Mouse (Mus musculus) c-Kit-positive CD71-positive TER-119-positive erythroid progenitor cells, embryonic 14.5 days (primary cell): ENCODE data around the gene Grrp1.
"Not testable (repeated sequence)": the region's sequence is repeated elsewhere in the genome, so short reads cannot be mapped to it uniquely, and the experiment has no call there.

Experiments
- DNase-seq: peaks from one replicate; pipeline ENCODE4 v3.0.0-alpha.2; 2013; ENCODE audit warnings: low spot score

The Grrp1 gene

GRCm38 (mm10) chr4:134269622-134270021 is 15.7 kb upstream of the Grrp1 start:
- not testable (repeated sequence) for DNase-seq

GRCm38 (mm10) chr4:134268102-134268655 is 14.3 kb upstream of the Grrp1 start:
- DNase-seq = no peak

GRCm38 (mm10) chr4:134265860-134266585 is 12.1 kb upstream of the Grrp1 start:
- DNase-seq = no peak

- no peak for DNase-seq
These were observed 9.3 kb upstream of the Grrp1 start for GRCm38 (mm10) chr4:134263191-134263590.

- no peak for DNase-seq
These were observed 4.4 kb upstream of the Grrp1 start for GRCm38 (mm10) chr4:134258354-134258753.

- no peak for DNase-seq
These were observed 3.5 kb upstream of the Grrp1 start for GRCm38 (mm10) chr4:134257198-134258009.

- no peak for DNase-seq
These were observed 2.7 kb upstream of the Grrp1 start for GRCm38 (mm10) chr4:134256407-134257197.

- no peak for DNase-seq
These were observed 1.9 kb upstream of the Grrp1 start for GRCm38 (mm10) chr4:134255854-134256253.

- DNase-seq = no peak
These were observed 929 bp upstream of the Grrp1 start for GRCm38 (mm10) chr4:134254835-134255234.

GRCm38 (mm10) chr4:134252911-134253721 is 790 bp downstream of the Grrp1 start:
- no peak for DNase-seq

- DNase-seq = no peak
These were observed 1.6 kb downstream of the Grrp1 start for GRCm38 (mm10) chr4:134252131-134252910.

- DNase-seq = no peak
These were observed 2.4 kb downstream of the Grrp1 start for GRCm38 (mm10) chr4:134251241-134252130.

GRCm38 (mm10) chr4:134250930-134251240 is 3.0 kb downstream of the Grrp1 start:
- no peak for DNase-seq

- DNase-seq = no peak
These were observed 3.6 kb downstream of the Grrp1 start for GRCm38 (mm10) chr4:134250116-134250929.

GRCm38 (mm10) chr4:134249651-134250050 is 4.3 kb downstream of the Grrp1 start:
- no peak for DNase-seq

- DNase-seq = no peak
These were observed 7.1 kb downstream of the Grrp1 start, which contains the start of gene Gm30191 for GRCm38 (mm10) chr4:134246719-134247258. Gene Gm30191, plus strand, starts transcription at chr4:134246935.

GRCm38 (mm10) chr4:134246256-134246655 is 7.7 kb downstream of the Grrp1 start:
- no peak for DNase-seq

GRCm38 (mm10) chr4:134245148-134245843 is 8.6 kb downstream of the Grrp1 start, which contains the start of gene Zfp593:
Gene Zfp593, minus strand, starts transcription at chr4:134245592.
- DNase-seq = peak; percentile 90
